Mouse (Mus musculus): Measurements from ENCODE around the gene Ern1. TPM values are rescaled to one million over a fixed set of nuclear protein-coding genes. Genes with fewer than 3 reads are reported as not detected.

Gene Ern1
- polyA plus RNA-seq (2012; rRNA removed): 18.1 and 21.9 TPM in 2 replicates

DNA sequence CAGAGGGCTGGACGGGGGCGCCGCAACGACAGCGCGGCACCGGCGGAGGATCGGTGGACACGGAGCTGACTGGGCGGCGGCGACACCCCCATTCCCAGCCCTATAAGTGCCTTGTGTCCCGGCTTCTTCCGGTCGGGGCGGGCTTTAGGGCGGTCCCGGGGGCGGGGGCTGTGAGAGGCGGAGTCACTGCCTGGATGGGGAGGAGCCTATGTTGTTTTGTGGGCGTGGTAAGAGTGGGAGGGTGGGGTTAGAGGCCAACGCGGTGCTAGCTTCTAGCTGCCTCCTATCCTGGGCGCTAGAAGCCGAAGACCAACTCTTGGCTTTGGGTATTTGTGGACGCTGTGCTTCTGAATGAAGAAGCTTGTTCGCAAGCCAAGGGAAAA is at the start of gene Ern1:
TSS of gene Ern1 (minus strand) at position 120 of the 383 bp plus-strand sequence.
- peak; percentile 96 for DNase-seq
- peak within 1 kb of the TSS; percentile 61 for H3K4me3 ChIP-seq (ENCODE audit: control insufficient read depth, insufficient read depth, low read length)
- H3K27ac ChIP-seq (ENCODE audit: control insufficient read depth, insufficient read depth, low read length): no peak within 1 kb of the TSS
- H3K4me1 ChIP-seq (replicated peaks; ENCODE audit: control insufficient read depth, insufficient read depth, low read length): peaks cover 9% of the 10 kb centered on the region
- H3K27me3 ChIP-seq (ENCODE audit: control insufficient read depth, insufficient read depth, low read length): peaks cover 3% of the 10 kb centered on the region; the same call in 1 of the 2 replicates
- H3K36me3 ChIP-seq (ENCODE audit: control insufficient read depth, insufficient read depth, low read length): no peaks in the 10 kb centered on the region
- no peak for TF ChIP-seq CTCF (IDR thresholded peaks at IDR 0.05; ENCODE audit: borderline replicate concordance, control insufficient read depth, extremely low read depth, insufficient read depth, low read length, poor library complexity)
- TF ChIP-seq POLR2A (IDR thresholded peaks at IDR 0.05; ENCODE audit: control insufficient read depth, extremely low read depth, insufficient read depth, low read length, poor library complexity): peak; percentile 51; the same call in 1 of the 2 replicates
- WGBS: 2% methylated on average over 28 of the region's 28 CpGs

GRCm38 (mm10) chr11:106536253-106536912 is 48.7 kb upstream of the Ern1 start:
- Histone ChIP-seq H3K4me1 (replicated peaks; ENCODE audit: control insufficient read depth, insufficient read depth, low read length) (peaks cover 35% of the 10 kb centered on the region), H3K36me3 (ENCODE audit: control insufficient read depth, insufficient read depth, low read length) (no peaks in the 10 kb centered on the region), H3K4me3 (ENCODE audit: control insufficient read depth, insufficient read depth, low read length) (no peak overlapping the region), H3K27me3 (ENCODE audit: control insufficient read depth, insufficient read depth, low read length) (no peaks in the 10 kb centered on the region), H3K27ac (ENCODE audit: control insufficient read depth, insufficient read depth, low read length) (peak overlapping the region; percentile 80)
- DNase-seq: peak; percentile 60
- no peak for TF ChIP-seq CTCF (IDR thresholded peaks at IDR 0.05; ENCODE audit: borderline replicate concordance, control insufficient read depth, extremely low read depth, insufficient read depth, low read length, poor library complexity)
- TF ChIP-seq POLR2A (IDR thresholded peaks at IDR 0.05; ENCODE audit: control insufficient read depth, extremely low read depth, insufficient read depth, low read length, poor library complexity): no peak
- WGBS: 59% methylated on average over 11 of the region's 11 CpGs

GRCm38 (mm10) chr11:106535660-106536252 is 48.1 kb upstream of the Ern1 start:
- Histone ChIP-seq H3K4me3 (ENCODE audit: control insufficient read depth, insufficient read depth, low read length) (no peak overlapping the region), H3K27me3 (ENCODE audit: control insufficient read depth, insufficient read depth, low read length) (no peaks in the 10 kb centered on the region), H3K4me1 (replicated peaks; ENCODE audit: control insufficient read depth, insufficient read depth, low read length) (peaks cover 32% of the 10 kb centered on the region), H3K27ac (ENCODE audit: control insufficient read depth, insufficient read depth, low read length) (peak overlapping the region; percentile 80), H3K36me3 (ENCODE audit: control insufficient read depth, insufficient read depth, low read length) (no peaks in the 10 kb centered on the region)
- TF ChIP-seq CTCF (IDR thresholded peaks at IDR 0.05; ENCODE audit: borderline replicate concordance, control insufficient read depth, extremely low read depth, insufficient read depth, low read length, poor library complexity) (no peak), POLR2A (IDR thresholded peaks at IDR 0.05; ENCODE audit: control insufficient read depth, extremely low read depth, insufficient read depth, low read length, poor library complexity) (no peak)
- WGBS: 70% methylated on average over 9 of the region's 9 CpGs
- DNase-seq: no peak

- no peak for TF ChIP-seq CTCF (IDR thresholded peaks at IDR 0.05; ENCODE audit: borderline replicate concordance, control insufficient read depth, extremely low read depth, insufficient read depth, low read length, poor library complexity)
- TF ChIP-seq POLR2A (IDR thresholded peaks at IDR 0.05; ENCODE audit: control insufficient read depth, extremely low read depth, insufficient read depth, low read length, poor library complexity): no peak
- H3K4me1 ChIP-seq (replicated peaks; ENCODE audit: control insufficient read depth, insufficient read depth, low read length): peaks cover 24% of the 10 kb centered on the region
These were observed 44.7 kb upstream of the Ern1 start for GRCm38 (mm10) chr11:106532248-106532790.

GRCm38 (mm10) chr11:106529786-106530185 is 42.1 kb upstream of the Ern1 start:
- no peak overlapping the region for H3K27ac ChIP-seq (ENCODE audit: control insufficient read depth, insufficient read depth, low read length)
- DNase-seq: no peak

More at GRCm38 (mm10) chr11:106532248-106532790, 44.7 kb upstream of the Ern1 start:
- Histone ChIP-seq H3K4me3 (ENCODE audit: control insufficient read depth, insufficient read depth, low read length) (no peak overlapping the region), H3K36me3 (ENCODE audit: control insufficient read depth, insufficient read depth, low read length) (no peaks in the 10 kb centered on the region), H3K27ac (ENCODE audit: control insufficient read depth, insufficient read depth, low read length) (no peak overlapping the region), H3K27me3 (ENCODE audit: control insufficient read depth, insufficient read depth, low read length) (no peaks in the 10 kb centered on the region)
- WGBS: 97% methylated on average over 9 of the region's 9 CpGs
- DNase-seq: no peak

DNA sequence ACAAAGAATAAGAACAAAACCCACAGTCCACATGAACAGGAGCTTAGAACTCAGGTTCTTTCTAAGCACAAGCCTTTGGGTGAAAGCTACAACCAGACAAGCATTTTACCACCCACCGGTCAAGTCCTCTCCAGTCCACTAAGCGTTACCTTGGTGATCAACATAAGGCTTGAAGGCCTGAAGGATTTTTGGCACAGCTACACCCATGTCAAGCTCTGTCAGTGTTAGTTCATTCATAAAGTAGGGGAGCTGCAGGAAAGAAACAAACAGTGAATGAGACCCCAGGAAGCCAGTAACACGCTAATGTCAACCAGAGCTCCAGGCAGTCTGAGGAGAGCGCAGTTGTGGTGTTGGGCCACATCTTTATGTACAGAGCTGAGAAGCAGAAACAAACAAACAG is 41.5 kb upstream of the Ern1 start:
- H3K27ac ChIP-seq (ENCODE audit: control insufficient read depth, insufficient read depth, low read length): no peak overlapping the region
- DNase-seq: no peak
- H3K27me3 ChIP-seq (ENCODE audit: control insufficient read depth, insufficient read depth, low read length): no peaks in the 10 kb centered on the region
- WGBS: 99% methylated on average over 4 of the region's 4 CpGs
- TF ChIP-seq CTCF (IDR thresholded peaks at IDR 0.05; ENCODE audit: borderline replicate concordance, control insufficient read depth, extremely low read depth, insufficient read depth, low read length, poor library complexity): no peak
- TF ChIP-seq POLR2A (IDR thresholded peaks at IDR 0.05; ENCODE audit: control insufficient read depth, extremely low read depth, insufficient read depth, low read length, poor library complexity): no peak
- peaks cover 6% of the 10 kb centered on the region for H3K4me1 ChIP-seq (replicated peaks; ENCODE audit: control insufficient read depth, insufficient read depth, low read length)
- H3K4me3 ChIP-seq (ENCODE audit: control insufficient read depth, insufficient read depth, low read length): no peak overlapping the region
- no peaks in the 10 kb centered on the region for H3K36me3 ChIP-seq (ENCODE audit: control insufficient read depth, insufficient read depth, low read length)

More at GRCm38 (mm10) chr11:106529786-106530185, 42.1 kb upstream of the Ern1 start:
- Histone ChIP-seq H3K27me3 (ENCODE audit: control insufficient read depth, insufficient read depth, low read length) (no peaks in the 10 kb centered on the region), H3K36me3 (ENCODE audit: control insufficient read depth, insufficient read depth, low read length) (no peaks in the 10 kb centered on the region), H3K4me3 (ENCODE audit: control insufficient read depth, insufficient read depth, low read length) (no peak overlapping the region), H3K4me1 (replicated peaks; ENCODE audit: control insufficient read depth, insufficient read depth, low read length) (peaks cover 9% of the 10 kb centered on the region)
- TF ChIP-seq POLR2A (IDR thresholded peaks at IDR 0.05; ENCODE audit: control insufficient read depth, extremely low read depth, insufficient read depth, low read length, poor library complexity): no peak
- no peak for TF ChIP-seq CTCF (IDR thresholded peaks at IDR 0.05; ENCODE audit: borderline replicate concordance, control insufficient read depth, extremely low read depth, insufficient read depth, low read length, poor library complexity)
- 97% methylated on average over 5 of the region's 5 CpGs for WGBS

Measured in thymus, adult 2 months (tissue).